Mouse (Mus musculus) NIH3T3 (cell line): ENCODE results near the gene Jkamp.

Source experiments
- DNase-seq: peaks from one replicate; pipeline ENCODE4 v3.0.0-alpha.2; 2012; ENCODE audit warnings: low read depth

The Jkamp gene

GRCm38 (mm10) chr12:72086166-72086825 is 907 bp downstream of the Jkamp start:
- no peak for DNase-seq

- DNase-seq: no peak
Observed at GRCm38 (mm10) chr12:72089802-72090201, 4.4 kb downstream of the Jkamp start.

GRCm38 (mm10) chr12:72096966-72097365 is 11.6 kb downstream of the Jkamp start:
- no peak for DNase-seq

- DNase-seq: no peak
Observed at GRCm38 (mm10) chr12:72102776-72103175, 17.4 kb downstream of the Jkamp start.

- no peak for DNase-seq
Observed at GRCm38 (mm10) chr12:72104027-72104426, 18.6 kb downstream of the Jkamp start.

GRCm38 (mm10) chr12:72104525-72105281 is 19.3 kb downstream of the Jkamp start:
- peak; percentile 92 for DNase-seq

GRCm38 (mm10) chr12:72115126-72115525 is 29.7 kb downstream of the Jkamp start:
- DNase-seq: peak; percentile 61

GRCm38 (mm10) chr12:72115686-72116345 is 30.4 kb downstream of the Jkamp start:
- no peak for DNase-seq

- DNase-seq: no peak
Observed at GRCm38 (mm10) chr12:72129203-72129602, 43.8 kb downstream of the Jkamp start.

- DNase-seq: no peak
Observed at GRCm38 (mm10) chr12:72150786-72151185, 65.4 kb downstream of the Jkamp start.
